Mouse (Mus musculus) forebrain, embryonic 15.5 days (tissue): Measurements from ENCODE around the gene Garem2. TPM values are rescaled to one million over a fixed set of nuclear protein-coding genes. Genes with fewer than 3 reads are reported as not detected.
A peak's percentile ranks its signal among the peaks of the same experiment; 100 is the strongest.
"Not testable (repeated sequence)": the region's sequence is repeated elsewhere in the genome, so short reads cannot be mapped to it uniquely, and the experiment has no call there.

Source experiments
- ATAC-seq: fragments of 200-750 bp; cut with Nextera tagmentation; replicated peaks from 2 replicates; pipeline ENCODE4 v1.8.0; 2017; ENCODE audit warnings: mild to moderate bottlenecking, moderate TSS enrichment, moderate library complexity
- H3K27ac ChIP-seq: fragments of 300-500 bp; sonication (generic); replicated peaks from 2 replicates; pipeline ENCODE4 v1.5.1; 2015; ENCODE audit warnings: mild to moderate bottlenecking, inconsistent platforms
- H3K27me3 ChIP-seq: fragments of 300-500 bp; sonication (generic); 2 replicates; pipeline ENCODE4 v1.6.1; 2015; ENCODE audit warnings: inconsistent platforms
- H3K36me3 ChIP-seq: fragments of 300-500 bp; sonication (generic); 2 replicates; pipeline ENCODE4 v1.6.1; 2015; ENCODE audit warnings: mild to moderate bottlenecking, inconsistent platforms
- H3K4me1 ChIP-seq: fragments of 300-500 bp; sonication (generic); 2 replicates; pipeline ENCODE4 v1.6.1; 2015; ENCODE audit warnings: inconsistent platforms
- H3K4me2 ChIP-seq: fragments of 300-500 bp; sonication (generic); replicated peaks from 2 replicates; pipeline ENCODE4 v1.6.1; 2015; ENCODE audit warnings: mild to moderate bottlenecking, inconsistent platforms
- H3K4me3 ChIP-seq: fragments of 300-500 bp; sonication (generic); 2 replicates; pipeline ENCODE4 v1.5.1; 2015; ENCODE audit warnings: mild to moderate bottlenecking, inconsistent platforms
- H3K9ac ChIP-seq: fragments of 300-500 bp; sonication (generic); replicated peaks from 2 replicates; pipeline ENCODE4 v1.6.1; 2015; ENCODE audit warnings: mild to moderate bottlenecking, inconsistent platforms
- H3K9me3 ChIP-seq: fragments of 300-500 bp; sonication (generic); 2 replicates; pipeline ENCODE4 v1.6.1; 2016; ENCODE audit warnings: inconsistent platforms
- WGBS: fragments of 180-500 bp; shearing (Covaris S2); methylation state at CpG from one replicate; pipeline ENCODE4 v1.1.7; 2015; ENCODE audit warnings: mixed read lengths; 5-methylcytosine and 5-hydroxymethylcytosine counted together
- polyA plus RNA-seq: library from polyadenylated mRNA; unstranded; fragments of >200 nt; fragmentation: Nextera tagmentation; extraction: Ambion mirVana; gene quantifications from 2 replicates; pipeline ENCODE4 v1.2.1, GENCODE M21; 2015

The Garem2 gene
- polyA plus RNA-seq = 12.7 and 12.8 TPM in 2 replicates

DNA sequence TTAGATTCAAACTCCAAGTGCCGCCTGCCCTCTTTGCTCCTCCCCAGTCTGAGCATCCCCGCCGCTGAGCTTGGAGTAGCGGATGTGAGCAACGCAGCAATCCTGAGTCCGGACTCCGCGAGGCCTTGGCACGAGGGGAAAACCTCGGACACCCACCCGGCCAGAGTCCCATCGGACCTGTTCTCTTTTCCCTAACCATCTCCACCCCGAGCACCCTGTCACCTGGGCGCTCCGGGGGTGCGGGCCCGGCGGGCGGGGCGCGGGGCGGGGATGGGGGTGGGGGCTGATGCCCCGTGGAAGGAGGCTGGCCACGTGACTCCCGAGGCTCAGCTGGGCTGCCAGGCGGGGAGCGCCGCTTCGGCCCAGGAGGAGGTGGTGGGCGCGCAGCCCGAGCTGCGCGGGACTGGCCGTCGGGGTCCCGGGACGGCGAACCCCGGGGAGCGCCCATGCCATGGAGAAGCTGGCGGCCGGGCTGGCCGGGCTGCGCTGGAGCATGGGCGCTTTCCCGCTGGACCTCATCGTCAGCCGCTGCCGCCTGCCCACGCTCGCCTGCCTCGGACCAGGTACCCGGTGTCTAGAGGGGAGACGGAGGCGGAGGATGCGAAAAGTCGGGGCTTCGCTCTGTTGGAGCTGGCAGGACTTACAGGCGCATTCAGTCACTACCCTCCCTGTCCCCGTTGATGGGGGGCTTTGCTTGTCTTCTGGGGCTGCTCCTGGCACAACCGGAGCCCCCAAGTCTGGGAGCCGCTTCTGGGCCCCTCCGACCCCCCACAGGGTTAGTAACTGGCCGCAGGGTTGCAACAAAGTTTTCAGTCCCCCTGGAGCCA lies at the start of gene Garem2:
TSS of gene Garem2 (plus strand) at position 321 of the 827 bp plus-strand sequence.
- Histone ChIP-seq H3K4me3 (peak within 1 kb of the TSS; percentile 77), H3K4me1 (peaks cover 51% of the 10 kb centered on the region), H3K9ac (peak within 1 kb of the TSS; percentile 71), H3K9me3 (no peaks in the 10 kb centered on the region), H3K27ac (peak within 1 kb of the TSS; percentile 84), H3K36me3 (no peaks in the 10 kb centered on the region), H3K4me2 (peak within 1 kb of the TSS; percentile 86), H3K27me3 (no peaks in the 10 kb centered on the region)
- peak; percentile 35 for ATAC-seq
- 1% methylated on average over 58 of the region's 65 CpGs for WGBS

DNA sequence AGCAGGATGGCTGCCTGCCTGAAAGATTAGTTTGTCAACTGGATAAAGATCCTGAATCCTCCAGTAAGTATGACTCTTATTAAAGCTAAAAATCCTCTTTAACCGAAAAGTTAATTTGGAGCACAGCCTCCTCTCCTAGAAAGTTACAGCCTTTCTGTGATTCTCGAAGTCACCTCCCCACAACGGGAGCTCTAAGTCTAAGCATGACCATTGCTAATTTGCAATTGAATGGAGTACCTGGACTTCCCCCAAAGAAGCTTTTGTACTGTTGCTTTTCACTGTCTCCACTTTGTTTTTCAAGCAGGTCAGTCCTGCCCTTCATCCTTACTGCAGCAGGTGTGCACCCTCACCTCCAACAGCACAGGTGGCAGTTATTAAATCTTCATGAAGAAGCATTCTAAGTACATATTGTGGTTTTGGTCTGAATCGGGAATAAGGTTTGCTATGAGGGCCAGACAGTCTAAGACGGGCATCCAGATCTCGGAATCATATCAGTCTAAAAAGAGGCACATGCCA lies 46.7 kb upstream of the Garem2 start:
- H3K4me1 ChIP-seq = peaks cover 4% of the 10 kb centered on the region; the same call in 1 of the 2 replicates
- peaks cover 27% of the 10 kb centered on the region for H3K36me3 ChIP-seq
- no peaks in the 10 kb centered on the region for H3K27me3 ChIP-seq
- WGBS = 46% methylated on average over 6 of the region's 6 CpGs
- H3K4me2 ChIP-seq = no peak overlapping the region
- no peak overlapping the region for H3K9ac ChIP-seq
- no peak overlapping the region for H3K27ac ChIP-seq
- H3K9me3 ChIP-seq = no peaks in the 10 kb centered on the region
- no peak for ATAC-seq
- H3K4me3 ChIP-seq = no peak overlapping the region

DNA sequence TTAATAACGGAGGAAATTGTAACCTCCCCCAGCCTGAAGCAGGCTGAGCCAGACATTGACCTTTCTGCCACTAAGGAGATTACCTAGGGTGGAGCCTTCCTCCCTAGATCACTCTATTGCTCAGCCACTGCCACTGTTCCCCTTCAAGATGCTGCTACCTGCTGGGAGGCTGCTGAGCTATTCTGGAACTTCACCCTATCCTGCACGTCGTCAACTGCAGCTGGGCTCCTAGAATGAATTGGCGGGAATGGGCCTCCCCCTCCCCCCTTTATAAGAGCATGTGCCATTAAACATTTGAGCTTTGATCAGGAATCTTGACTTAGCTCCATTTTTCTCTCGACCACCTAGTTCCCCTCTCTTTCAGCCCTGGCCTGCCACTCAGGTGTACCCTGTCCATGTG lies 45.4 kb upstream of the Garem2 start:
- not testable (repeated sequence) for H3K4me3 ChIP-seq, ATAC-seq, H3K4me1 ChIP-seq, H3K27me3 ChIP-seq, H3K9ac ChIP-seq, H3K9me3 ChIP-seq, H3K27ac ChIP-seq, H3K4me2 ChIP-seq
- H3K36me3 ChIP-seq = peaks cover 36% of the 10 kb centered on the region
- WGBS = 46% methylated on average over 5 of the region's 5 CpGs

DNA sequence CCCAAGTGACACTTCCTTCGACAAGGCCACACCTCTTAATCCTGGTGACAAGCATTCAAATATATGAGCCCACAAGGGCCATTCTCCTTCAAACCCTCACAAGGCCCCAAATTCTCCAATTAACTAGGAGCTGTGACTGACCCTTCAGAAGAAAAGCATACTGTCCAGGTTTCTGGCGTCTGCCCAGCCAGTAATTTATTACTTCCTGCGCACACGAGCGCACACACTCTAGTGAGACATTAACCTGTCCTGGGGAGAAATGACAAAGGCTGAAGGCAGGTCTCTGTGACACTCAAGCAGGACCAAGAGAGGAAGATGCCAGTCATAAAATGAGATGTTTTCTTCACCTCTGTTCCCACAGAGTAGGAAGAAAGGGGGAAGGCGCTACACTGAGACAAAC lies 37.2 kb upstream of the Garem2 start:
- H3K4me3 ChIP-seq = no peak overlapping the region

DNA sequence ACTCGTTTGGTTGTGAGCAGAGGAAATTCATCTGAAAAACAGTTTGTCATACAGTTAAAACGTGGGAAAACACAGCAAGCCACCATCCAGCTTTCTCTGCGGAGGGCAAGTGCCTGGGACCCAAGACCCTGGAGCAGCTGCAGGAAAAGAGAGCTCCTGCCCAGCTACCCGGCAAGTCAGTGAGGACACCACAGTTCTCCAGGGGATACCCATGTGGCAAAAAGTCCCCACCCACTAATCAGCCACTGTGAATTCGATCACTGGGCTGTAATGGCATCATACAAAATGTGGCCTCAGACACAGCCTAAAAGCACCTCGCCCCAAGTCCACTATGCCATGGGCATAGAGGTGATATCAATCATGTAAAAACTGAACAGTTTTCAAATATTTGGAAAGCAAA lies 33.3 kb upstream of the Garem2 start:
- H3K4me3 ChIP-seq = no peak overlapping the region
- peaks cover 17% of the 10 kb centered on the region for H3K36me3 ChIP-seq
- peaks cover 11% of the 10 kb centered on the region; the same call in 1 of the 2 replicates for H3K4me1 ChIP-seq
- H3K27ac ChIP-seq = no peak overlapping the region
- ATAC-seq = no peak
- H3K4me2 ChIP-seq = peak overlapping the region; percentile 87
- 73% methylated on average over 6 of the region's 6 CpGs for WGBS
- H3K27me3 ChIP-seq = no peaks in the 10 kb centered on the region
- H3K9me3 ChIP-seq = no peaks in the 10 kb centered on the region
- H3K9ac ChIP-seq = no peak overlapping the region

More for the DNA sequence above, 37.2 kb upstream of the Garem2 start:
- Histone ChIP-seq H3K9me3 (no peaks in the 10 kb centered on the region), H3K36me3 (peaks cover 39% of the 10 kb centered on the region), H3K27ac (no peak overlapping the region), H3K27me3 (no peaks in the 10 kb centered on the region), H3K9ac (no peak overlapping the region), H3K4me2 (no peak overlapping the region), H3K4me1 (peaks cover 5% of the 10 kb centered on the region; the same call in 1 of the 2 replicates)
- WGBS = 69% methylated on average over 6 of the region's 6 CpGs
- no peak for ATAC-seq

DNA sequence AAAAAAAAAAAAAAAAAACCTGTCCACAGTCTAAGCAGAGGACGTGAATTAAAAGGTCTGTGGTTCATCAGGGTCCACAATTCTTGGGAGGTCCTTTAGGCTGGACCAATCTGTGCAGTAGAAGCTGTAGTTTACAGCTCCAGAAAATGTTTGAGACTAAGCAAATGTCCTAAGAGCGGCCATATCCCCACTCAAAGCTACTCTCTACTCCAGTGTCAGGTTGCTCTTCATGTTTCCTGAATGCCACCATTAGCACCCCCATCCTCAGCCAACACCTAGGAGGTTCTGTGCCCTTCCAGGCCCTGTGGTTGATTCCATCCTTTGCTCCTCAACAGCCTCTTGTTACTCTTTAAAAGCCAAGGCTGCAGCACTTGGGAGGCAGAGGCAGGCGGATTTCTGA lies 32.6 kb upstream of the Garem2 start:
- peak; percentile 26; the same call in 1 of the 2 replicates for ATAC-seq
- 42% methylated on average over 3 of the region's 3 CpGs for WGBS
- no peaks in the 10 kb centered on the region for H3K27me3 ChIP-seq
- H3K4me1 ChIP-seq = peaks cover 11% of the 10 kb centered on the region; the same call in 1 of the 2 replicates
- peak overlapping the region; percentile 87 for H3K4me2 ChIP-seq
- peaks cover 17% of the 10 kb centered on the region for H3K36me3 ChIP-seq
- H3K9ac ChIP-seq = peak overlapping the region; percentile 74
- no peaks in the 10 kb centered on the region for H3K9me3 ChIP-seq
- peak overlapping the region; percentile 81 for H3K4me3 ChIP-seq
- no peak overlapping the region for H3K27ac ChIP-seq

DNA sequence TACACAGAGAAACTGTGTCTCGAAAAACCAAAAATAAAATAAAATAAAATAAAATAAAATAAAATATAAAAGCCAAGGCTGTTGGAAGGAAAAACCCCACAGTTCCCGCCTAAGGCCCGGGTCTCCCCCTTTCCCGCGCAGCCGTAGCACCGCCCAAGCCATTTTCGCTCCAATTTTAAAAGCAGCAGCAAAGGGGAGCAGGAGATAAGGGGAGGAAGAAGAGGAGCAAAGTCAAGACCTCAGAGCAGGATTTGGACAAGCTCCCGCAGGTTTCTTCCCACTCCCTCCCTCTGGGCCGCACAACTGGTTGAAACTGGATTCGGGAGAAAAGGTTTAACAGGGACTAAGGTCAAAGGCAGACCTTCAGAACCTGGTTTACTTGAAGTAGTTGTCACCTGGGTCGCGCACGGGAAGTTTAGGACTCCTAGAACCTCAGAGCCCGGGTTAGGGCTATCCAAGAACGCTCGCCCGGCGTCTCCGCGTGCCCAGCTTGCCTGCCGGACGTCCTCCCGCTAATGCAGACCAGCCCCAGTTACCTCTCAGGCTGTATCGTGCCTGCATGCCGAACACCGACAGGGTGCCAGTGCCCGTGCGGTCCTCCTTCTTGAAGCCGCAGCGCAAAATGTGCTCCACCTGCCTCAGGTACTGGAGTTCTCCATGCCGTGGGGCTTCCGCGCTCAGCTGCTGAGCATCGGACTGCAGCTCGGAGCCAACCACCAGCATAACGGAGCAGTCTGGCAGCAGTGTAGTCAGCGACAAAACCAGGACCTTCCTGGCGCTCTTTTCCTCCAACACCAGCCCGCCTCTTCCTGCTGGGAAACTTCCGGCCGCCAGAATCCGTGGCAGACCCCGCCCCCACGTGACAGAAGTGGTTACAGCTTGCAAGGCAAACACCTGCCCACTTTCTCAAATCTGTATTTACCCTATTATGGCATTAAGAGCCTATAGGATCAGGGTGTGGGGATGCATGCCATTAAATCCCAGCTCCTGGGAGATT lies 31.8 kb upstream of the Garem2 start, which contains the start of gene Tyms:
TSS of gene Tyms (minus strand) at position 793 of the 997 bp plus-strand sequence.
- Histone ChIP-seq H3K27me3 (no peaks in the 10 kb centered on the region), H3K4me1 (peaks cover 11% of the 10 kb centered on the region; the same call in 1 of the 2 replicates), H3K9ac (peak within 1 kb of the TSS; percentile 74), H3K4me2 (peak within 1 kb of the TSS; percentile 87), H3K4me3 (peak within 1 kb of the TSS; percentile 81), H3K36me3 (peaks cover 15% of the 10 kb centered on the region), H3K9me3 (no peaks in the 10 kb centered on the region), H3K27ac (peak within 1 kb of the TSS; percentile 83)
- ATAC-seq = peak; percentile 95
- under 1% methylated on average over 45 of the region's 45 CpGs for WGBS

DNA sequence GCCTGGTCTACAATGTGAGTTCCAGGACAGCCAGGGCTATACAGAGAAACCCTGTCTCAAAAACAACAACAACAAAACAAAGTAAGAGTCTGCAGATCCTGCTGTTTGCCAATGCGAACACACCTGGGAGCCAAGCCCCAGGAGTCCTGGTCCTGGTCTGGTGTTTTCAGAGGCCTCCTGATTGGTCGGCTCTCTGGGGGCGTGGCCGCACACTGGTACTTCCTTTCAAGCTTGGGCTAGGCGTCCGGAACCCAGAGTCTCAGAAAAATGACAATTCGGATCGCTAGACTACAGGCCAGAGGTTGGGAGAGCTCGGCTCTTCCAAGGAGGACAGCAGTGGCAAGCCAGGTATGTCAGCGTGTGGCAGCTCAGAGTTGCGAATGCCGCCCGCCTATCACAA lies 12.3 kb upstream of the Garem2 start:
- Histone ChIP-seq H3K9ac (no peak overlapping the region), H3K27me3 (no peaks in the 10 kb centered on the region), H3K4me2 (no peak overlapping the region), H3K27ac (no peak overlapping the region), H3K4me1 (no peaks in the 10 kb centered on the region), H3K4me3 (no peak overlapping the region), H3K36me3 (no peaks in the 10 kb centered on the region), H3K9me3 (no peaks in the 10 kb centered on the region)
- WGBS = 71% methylated on average over 13 of the region's 13 CpGs
- no peak for ATAC-seq

DNA sequence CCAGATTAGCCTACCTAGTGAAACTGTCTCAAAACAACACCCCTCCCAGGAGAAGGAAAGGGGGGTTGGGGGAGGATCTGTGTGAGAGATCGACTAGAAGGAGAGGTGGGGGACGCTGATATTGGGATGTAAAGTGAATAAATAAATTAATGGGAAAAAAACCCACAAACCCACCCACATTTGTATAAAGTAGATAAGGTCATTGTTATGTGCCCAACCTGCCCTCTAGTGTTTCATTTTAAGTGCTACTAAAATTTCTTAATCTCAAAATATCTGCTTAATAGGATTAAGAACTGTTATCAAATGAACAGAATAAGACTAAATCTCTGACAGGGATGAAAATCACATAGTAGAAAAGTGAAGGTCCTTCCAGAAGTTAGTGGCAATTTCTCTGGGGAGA lies 10.6 kb upstream of the Garem2 start:
- Histone ChIP-seq H3K9ac (no peak overlapping the region), H3K27me3 (no peaks in the 10 kb centered on the region), H3K9me3 (no peaks in the 10 kb centered on the region), H3K36me3 (no peaks in the 10 kb centered on the region), H3K4me2 (no peak overlapping the region), H3K4me3 (no peak overlapping the region), H3K4me1 (no peaks in the 10 kb centered on the region), H3K27ac (no peak overlapping the region)
- 49% methylated on average over 2 of the region's 2 CpGs for WGBS
- no peak for ATAC-seq

DNA sequence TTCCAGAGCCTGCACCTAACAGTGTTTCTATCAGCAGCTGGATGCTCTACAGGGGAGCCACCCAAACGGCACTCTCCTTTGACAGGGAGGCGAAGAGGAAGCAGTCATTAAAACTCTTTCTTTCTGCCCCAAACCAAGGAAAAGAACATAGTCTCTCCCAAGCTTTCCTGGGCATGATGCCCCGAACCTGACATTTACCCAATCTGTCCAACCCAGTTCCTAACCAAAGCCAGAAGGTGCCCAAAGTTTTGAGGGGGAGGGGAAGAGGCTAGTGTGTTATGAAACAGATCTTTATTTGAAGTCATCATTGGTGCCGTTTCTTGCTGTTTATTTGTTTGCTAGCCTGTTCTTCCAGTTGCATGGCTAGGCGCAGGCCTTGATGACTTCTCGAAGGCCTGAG lies 9.2 kb upstream of the Garem2 start:
- Histone ChIP-seq H3K9me3 (no peaks in the 10 kb centered on the region), H3K4me2 (no peak overlapping the region), H3K27me3 (no peaks in the 10 kb centered on the region), H3K4me3 (no peak overlapping the region), H3K27ac (no peak overlapping the region), H3K9ac (no peak overlapping the region), H3K4me1 (no peaks in the 10 kb centered on the region), H3K36me3 (no peaks in the 10 kb centered on the region)
- WGBS = 81% methylated on average over 6 of the region's 6 CpGs
- no peak for ATAC-seq

DNA sequence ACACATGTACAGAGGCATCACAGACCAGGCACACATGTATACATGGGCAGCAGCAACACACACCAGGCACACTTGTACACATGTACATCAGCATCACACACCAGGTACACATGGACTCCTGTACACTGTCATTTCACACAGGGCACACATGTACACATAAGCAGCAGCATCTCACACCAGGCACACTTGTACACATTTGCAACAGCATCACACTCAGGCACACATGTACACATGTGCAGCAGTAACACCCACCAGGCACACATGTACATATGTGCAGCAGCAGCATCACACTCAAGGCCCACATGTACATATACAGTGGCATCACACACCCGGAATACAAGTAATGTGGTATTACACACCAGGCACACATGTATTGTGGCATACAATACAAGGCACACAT lies 6.7 kb upstream of the Garem2 start:
- no peak for ATAC-seq

More for the DNA sequence above, 6.7 kb upstream of the Garem2 start:
- Histone ChIP-seq H3K4me2 (no peak overlapping the region), H3K4me3 (no peak overlapping the region), H3K4me1 (no peaks in the 10 kb centered on the region), H3K27ac (no peak overlapping the region), H3K9ac (no peak overlapping the region), H3K36me3 (no peaks in the 10 kb centered on the region), H3K9me3 (no peaks in the 10 kb centered on the region), H3K27me3 (no peaks in the 10 kb centered on the region)
- 100% methylated on average over 1 of the region's 1 CpGs for WGBS
